Mouse (Mus musculus) brown adipose tissue, adult 24 weeks (tissue): ENCODE data around the gene Plxnc1. TPM values are rescaled to one million over a fixed set of nuclear protein-coding genes. Genes with fewer than 3 reads are reported as not detected.

Experiments
- H3K27ac ChIP-seq: fragments of 200-500 bp; replicated peaks from 2 replicates; pipeline ENCODE4 v1.5.1; 2012; ENCODE audit warnings: low read depth, mild to moderate bottlenecking, low read length
- H3K4me1 ChIP-seq: fragments of 200-500 bp; 2 replicates; pipeline ENCODE4 v1.6.1; 2012; ENCODE audit warnings: low read length, mixed read lengths; ENCODE audit not compliant: control insufficient read depth, insufficient read depth, insufficient read length
- H3K4me3 ChIP-seq: fragments of 200-500 bp; 2 replicates; pipeline ENCODE4 v1.5.1; 2012; ENCODE audit warnings: low read depth, mild to moderate bottlenecking, low read length, moderate library complexity; ENCODE audit not compliant: insufficient read depth
- polyA plus RNA-seq: library from polyadenylated mRNA; stranded (reverse); fragments of >200 nt; gene quantifications from 2 replicates; pipeline ENCODE4 v1.2.4, GENCODE M21; 2012; ENCODE audit not compliant: missing spikeins, insufficient read depth, insufficient read length

The Plxnc1 gene
- polyA plus RNA-seq, 1 experiment: 1.1 TPM

DNA sequence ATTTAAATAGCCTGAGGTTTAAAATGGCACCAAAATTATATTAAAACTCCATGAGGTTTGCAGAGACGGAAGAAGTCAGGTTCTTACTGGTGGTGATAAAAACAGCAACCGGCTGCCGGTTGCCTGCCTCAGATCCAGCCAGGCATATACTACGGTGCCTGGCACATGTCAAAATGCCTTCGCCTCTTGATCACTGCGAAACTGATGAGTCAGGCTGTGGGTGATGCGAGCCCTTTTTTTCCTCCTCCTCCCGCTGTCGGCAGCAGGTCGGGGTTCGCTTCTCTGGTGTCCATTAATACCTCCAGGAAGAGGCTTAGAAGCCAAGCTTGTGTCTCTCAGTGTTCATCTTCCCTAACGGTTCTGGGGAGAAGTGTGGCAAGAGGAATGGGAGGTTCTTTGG, 25.1 kb downstream of the Plxnc1 start:
- Histone ChIP-seq H3K4me3 (peak overlapping the region; percentile 16; the same call in 1 of the 2 replicates), H3K27ac (peak overlapping the region; percentile 32; the same call in 1 of the 2 replicates), H3K4me1 (peaks cover 5% of the 10 kb centered on the region)

DNA sequence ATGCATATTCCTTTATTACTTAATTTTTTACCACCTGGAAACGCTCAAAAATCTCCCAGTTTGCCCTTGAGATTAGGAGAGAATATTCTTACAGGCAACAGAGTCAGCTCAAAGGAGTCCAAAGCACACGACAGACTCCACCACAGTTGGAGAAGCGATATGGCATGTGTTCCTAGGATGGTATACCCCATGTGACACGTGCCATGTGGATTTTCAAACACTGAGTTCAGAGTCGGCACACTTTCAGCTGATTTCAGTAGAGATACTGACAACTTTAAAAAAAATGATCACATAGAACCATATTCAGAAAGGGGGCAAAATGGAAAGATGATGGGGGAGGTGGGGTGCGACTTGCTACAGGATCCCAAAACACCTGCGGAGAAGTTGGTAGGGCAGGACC, 26.0 kb downstream of the Plxnc1 start:
- Histone ChIP-seq H3K4me3 (no peak overlapping the region), H3K4me1 (peaks cover 5% of the 10 kb centered on the region; the same call in 1 of the 2 replicates), H3K27ac (peak overlapping the region; percentile 54)

DNA sequence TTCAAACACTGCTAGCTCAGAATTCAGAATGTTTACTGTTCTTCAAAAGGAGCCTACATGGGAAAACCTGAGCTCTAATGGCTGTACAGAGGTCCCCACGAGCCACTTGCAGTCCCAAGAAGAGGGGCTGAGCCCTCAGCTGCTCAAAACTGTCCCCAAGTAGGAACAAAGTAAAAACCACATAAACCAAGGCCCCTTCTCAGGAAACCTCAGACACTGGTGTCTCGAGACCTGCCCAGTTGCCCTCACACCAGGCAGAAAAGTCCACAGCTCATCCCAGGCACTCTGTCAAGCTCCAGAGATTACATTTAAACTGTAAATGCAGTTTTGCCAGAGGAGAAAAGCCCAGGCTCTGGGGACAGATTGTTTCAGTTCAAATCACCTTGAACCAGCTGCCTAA, 26.6 kb downstream of the Plxnc1 start:
- no peak overlapping the region for H3K27ac ChIP-seq
- H3K4me3 ChIP-seq: no peak overlapping the region
- peaks cover 3% of the 10 kb centered on the region; the same call in 1 of the 2 replicates for H3K4me1 ChIP-seq

DNA sequence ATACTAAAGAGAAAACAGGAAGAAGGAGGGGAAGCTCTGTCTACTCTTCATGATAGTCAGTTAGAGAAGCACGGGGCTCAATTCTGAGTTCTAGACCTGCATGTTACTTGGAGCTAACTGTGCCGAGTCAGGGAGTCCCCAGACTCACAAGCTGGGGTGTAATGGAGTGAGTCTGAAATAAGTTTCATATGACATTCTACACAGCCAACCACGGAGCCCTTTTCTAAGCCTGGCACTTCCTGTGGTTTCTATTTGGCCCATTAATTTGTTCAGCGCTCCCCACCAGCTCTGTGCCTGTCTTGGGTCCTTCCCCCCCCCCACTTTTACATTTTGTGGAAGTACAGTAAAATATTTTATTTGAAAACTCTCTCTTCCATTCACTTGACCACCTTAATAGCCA, 27.3 kb downstream of the Plxnc1 start:
- Histone ChIP-seq H3K4me3 (no peak overlapping the region), H3K27ac (no peak overlapping the region), H3K4me1 (no peaks in the 10 kb centered on the region)

DNA sequence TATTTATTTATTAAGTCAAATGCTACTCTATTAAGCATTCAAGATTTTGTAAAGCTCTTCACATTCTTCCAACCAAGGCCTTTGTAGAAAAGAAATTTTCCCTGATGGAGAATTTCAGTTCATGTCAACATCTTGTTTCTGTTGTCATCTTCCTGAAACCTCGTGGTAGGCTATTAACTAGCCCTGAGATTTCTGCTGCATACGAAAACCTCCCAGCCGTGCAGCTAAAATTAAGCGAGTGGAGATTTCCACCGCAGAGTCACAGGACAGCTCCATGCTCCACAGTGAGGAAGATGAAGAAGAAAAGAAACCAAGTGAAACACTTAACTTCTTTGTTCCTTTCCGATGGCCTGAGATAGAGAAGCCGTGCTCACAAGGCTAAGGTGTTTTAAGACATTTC, 28.0 kb downstream of the Plxnc1 start:
- Histone ChIP-seq H3K4me3 (no peak overlapping the region), H3K27ac (no peak overlapping the region), H3K4me1 (no peaks in the 10 kb centered on the region)

DNA sequence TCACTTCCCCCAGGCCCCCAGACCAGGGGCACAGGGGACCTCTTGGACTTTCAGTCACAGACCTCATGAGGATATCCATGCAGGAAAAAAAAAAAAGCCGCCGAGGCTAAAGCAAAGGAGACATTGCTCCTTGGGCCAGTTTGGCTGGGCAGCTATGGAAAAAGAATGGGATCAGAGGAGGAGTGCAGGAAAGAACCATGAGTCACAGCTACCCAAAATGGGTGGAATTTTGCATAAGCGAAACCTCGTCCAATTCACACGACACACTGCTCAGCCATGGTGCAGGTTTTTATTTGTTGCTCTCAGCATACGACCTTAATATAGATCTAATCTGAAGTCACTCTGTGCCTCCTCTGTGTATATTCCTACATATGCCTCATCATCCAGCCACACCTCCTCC, 28.9 kb downstream of the Plxnc1 start:
- no peak overlapping the region for H3K4me3 ChIP-seq
- H3K4me1 ChIP-seq: no peaks in the 10 kb centered on the region
- no peak overlapping the region for H3K27ac ChIP-seq

DNA sequence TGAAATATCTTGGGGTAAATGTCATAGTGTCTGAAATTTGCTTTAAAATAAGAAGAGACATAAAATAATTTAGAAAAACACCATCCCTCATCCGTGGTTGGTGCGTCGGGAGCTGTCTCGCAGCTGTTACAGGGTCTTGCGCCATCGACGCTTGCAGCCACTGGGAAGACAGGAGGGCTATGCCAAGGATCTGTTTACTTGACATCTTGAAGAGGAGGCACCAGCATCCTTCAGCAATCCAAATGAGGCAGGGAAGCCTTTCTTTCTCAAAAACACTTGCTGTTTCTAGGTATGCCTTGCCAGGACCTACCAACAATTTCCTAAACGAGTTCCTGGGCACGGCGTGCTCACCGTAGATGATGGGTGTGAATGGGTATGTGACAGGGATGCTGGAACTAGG, 30.6 kb downstream of the Plxnc1 start:
- Histone ChIP-seq H3K27ac (no peak overlapping the region), H3K4me3 (no peak overlapping the region), H3K4me1 (no peaks in the 10 kb centered on the region)

DNA sequence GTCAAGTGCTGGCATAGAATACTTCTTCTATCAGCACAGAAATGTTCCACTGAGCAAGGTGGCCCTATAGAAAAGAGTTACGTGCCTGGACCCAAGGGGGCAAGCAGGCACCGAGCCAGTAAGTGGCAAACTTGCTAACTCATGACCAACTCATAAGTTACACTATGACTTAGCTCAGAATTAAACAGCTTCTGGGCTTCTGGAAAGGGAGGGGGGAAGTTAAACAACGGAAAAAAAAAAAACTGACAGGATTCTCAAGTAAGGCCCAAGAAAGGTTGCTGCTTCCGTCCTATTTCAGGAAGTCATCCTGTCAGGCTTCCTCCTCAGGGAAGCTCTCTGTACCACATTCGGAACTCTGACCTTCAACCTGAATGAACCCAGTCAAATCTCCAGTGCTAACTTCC, 31.3 kb downstream of the Plxnc1 start:
- H3K4me1 ChIP-seq: no peaks in the 10 kb centered on the region
- no peak overlapping the region for H3K4me3 ChIP-seq
- H3K27ac ChIP-seq: no peak overlapping the region

DNA sequence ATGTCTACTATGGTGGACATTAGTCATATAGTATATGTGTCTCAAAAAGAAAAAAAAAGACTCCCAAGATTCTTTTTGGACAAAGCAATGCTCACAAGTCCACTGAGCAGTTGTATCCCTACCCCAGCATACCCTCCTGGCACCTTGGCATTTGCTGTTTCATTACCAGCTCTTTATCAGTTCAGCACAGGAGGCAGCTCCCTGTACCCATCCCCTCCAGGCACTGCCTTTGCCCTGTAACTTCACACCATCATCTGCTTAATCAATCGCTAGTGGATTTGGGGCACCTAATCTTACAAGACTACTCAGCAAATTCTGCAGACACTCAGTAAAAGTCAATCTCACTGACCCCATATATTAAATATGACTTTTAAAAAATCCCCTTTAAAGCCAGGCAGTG, 32.1 kb downstream of the Plxnc1 start:
- Histone ChIP-seq H3K27ac (no peak overlapping the region), H3K4me1 (no peaks in the 10 kb centered on the region), H3K4me3 (no peak overlapping the region)

DNA sequence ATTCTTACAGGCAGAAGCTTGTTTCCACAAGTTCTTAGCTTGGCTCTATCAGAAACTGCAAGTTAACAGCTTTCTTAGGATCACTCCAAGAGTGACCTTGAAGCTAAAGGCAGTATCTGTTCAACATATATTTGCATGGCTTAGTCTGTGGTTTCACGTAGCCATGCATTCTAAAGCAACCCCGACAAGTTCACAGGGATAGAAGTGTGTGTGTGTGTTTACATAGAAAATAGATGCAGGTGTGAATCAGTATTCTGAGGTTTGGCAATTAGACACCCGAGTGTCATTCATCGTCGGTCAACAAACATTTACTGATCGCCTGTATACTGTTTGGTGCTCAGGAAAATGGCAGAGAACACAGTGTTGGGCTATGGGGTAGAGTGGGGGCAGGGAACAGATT, 33.5 kb downstream of the Plxnc1 start:
- Histone ChIP-seq H3K4me1 (no peaks in the 10 kb centered on the region), H3K4me3 (no peak overlapping the region), H3K27ac (no peak overlapping the region)

DNA sequence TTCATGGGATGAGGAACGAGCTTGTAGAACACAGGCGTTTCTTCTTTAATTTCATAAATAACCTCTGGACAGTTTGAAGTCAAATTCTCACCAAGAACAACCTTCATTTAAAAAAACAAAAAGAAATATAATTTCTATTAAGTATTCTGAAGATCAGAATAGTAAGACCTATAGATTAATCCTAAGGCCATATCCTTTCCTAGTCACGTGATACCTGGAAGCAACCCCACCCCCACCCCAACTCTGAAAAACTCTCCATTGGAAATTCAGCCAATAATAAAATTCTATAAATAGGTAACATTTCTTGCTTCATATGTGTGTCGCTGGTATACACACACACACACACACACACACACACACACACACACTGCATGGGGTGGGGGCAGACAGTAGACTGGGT, 34.1 kb downstream of the Plxnc1 start:
- H3K4me3 ChIP-seq: no peak overlapping the region
- H3K27ac ChIP-seq: no peak overlapping the region
- H3K4me1 ChIP-seq: no peaks in the 10 kb centered on the region

DNA sequence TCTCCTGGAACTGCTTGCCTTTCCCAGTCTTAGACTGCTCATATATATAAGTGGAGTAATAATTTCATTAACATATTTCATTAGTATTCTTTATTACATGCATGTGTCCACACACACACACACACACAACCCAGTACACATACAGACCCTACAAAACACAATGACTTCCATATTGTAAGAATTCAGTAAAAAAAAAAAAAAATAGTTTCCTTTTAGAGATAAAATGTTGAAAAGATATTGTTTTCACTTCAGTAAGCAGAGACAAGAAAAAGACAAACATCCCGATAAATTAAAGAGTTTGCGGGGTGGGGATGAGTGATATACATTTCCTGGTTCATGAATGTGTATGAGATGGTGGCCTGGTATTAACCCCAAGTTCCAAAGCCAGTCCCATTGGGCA, 34.8 kb downstream of the Plxnc1 start:
- no peaks in the 10 kb centered on the region for H3K4me1 ChIP-seq
- no peak overlapping the region for H3K27ac ChIP-seq

DNA sequence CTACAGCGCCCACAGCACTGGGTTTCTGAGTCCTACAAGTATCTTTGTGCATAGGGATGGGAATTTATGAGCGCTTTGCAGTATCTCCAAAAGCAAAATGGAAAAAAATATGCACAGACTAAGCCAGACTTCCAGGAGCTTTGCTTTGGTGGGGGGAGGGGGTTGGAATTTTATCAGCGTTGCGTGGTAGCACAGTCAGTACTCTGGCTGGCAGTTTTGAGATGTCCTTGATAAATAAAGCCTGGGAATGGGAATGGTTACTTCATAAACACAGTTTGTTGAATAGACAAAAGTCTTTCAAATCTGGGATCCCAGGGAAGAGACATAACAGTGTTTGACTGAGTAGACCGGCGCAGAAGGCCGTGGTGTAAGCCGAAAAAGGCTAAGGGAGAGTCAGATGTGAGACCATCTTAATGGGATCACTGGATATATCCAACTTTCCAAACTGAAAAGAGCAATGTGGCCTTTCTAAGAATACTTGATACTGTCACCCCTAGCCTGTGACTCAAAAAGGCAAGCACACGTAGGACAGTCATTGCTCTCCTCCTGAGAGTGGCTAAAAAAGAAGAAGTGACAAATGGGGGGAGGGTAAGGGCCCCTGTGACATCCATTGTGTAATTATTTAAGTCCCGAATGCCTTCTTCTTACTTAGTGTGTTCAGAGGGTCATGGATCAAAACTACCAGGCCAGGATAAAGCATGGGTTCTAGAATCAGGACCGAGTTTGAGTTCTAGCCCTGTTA, 35.5 kb downstream of the Plxnc1 start:
- Histone ChIP-seq H3K4me3 (no peak overlapping the region), H3K4me1 (no peaks in the 10 kb centered on the region), H3K27ac (no peak overlapping the region)

More for the DNA sequence above, 34.8 kb downstream of the Plxnc1 start:
- H3K4me3 ChIP-seq: no peak overlapping the region

DNA sequence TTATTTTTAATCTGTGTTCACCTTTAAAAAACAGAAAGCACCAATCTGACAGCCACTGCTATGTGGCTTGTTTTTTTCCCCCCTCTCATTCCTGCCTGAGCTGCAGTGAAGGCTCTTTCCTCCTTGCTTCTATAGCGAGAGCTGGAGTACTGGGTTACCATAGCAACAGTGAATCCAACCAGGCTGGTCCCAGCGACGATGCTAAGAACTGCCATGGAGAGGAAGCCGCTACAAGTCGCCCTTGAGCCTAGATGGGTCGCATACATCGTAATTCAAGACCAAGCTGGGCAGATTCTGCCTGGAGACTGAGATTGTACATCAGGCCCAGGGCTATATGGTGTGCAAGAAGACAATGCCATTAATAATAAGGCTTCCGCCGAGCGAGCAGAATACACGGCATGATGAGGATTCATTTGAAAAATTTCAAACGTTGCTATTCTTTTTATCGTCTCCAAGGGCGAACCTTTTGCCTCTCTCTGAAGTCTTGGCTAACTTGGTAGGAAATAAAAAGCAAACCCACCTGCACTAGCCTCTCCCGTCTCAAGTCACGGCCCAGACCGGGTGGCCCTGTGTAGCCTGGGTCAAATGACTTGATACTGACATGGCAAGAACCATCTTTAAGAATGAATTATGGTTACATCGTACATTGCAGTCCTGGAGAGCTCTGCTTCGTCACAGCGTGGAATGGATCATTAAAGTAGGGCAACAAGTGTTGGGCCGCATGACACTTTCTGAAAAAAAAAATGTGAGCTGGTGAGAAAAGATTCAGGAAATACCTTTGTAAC, 38.8 kb downstream of the Plxnc1 start:
- Histone ChIP-seq H3K4me1 (no peaks in the 10 kb centered on the region), H3K27ac (no peak overlapping the region), H3K4me3 (no peak overlapping the region)

DNA sequence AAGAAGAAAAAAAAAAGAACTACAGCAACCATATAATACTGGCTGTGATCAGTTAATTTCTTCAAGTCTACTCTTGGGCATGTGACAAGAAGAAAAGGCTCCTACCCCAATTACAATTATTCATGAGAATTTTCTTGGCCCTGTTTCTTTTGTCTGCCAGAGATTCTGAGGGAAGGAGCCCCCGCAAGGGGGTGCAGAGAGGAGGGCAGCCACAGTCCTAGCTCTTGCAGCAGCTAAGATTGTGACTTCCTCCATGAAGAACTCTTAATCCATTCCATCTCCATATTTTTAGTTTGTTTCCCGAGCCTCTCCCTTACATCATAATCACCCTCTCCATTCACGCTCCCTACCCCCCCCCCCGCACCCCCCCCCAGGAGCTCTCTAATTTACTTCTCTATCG, 39.4 kb downstream of the Plxnc1 start:
- no peak overlapping the region for H3K27ac ChIP-seq
- H3K4me1 ChIP-seq: no peaks in the 10 kb centered on the region
- H3K4me3 ChIP-seq: no peak overlapping the region

DNA sequence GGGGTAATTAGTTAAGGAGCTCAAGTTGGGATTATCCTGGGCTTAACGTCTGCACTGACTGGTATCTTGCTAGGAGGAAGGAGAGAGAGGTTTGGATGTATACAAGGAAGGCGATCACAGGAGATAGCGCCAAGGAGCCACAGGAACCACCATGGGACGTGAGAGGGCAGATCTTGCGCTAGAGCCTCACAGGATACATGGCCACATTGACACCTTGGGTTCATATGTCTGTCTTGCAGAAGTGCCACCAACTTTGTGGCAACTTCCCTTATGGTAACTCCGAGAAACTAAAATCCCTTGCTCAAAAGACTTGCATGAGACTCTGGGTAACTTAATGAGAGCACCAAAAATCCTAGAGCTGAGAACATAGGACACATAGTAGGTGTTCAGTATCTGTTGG, 47.7 kb downstream of the Plxnc1 start:
- Histone ChIP-seq H3K4me3 (no peak overlapping the region), H3K27ac (no peak overlapping the region), H3K4me1 (no peaks in the 10 kb centered on the region)
